ENCODE assay signal across 13 mouse cellular contexts in the genomic region with DNA sequence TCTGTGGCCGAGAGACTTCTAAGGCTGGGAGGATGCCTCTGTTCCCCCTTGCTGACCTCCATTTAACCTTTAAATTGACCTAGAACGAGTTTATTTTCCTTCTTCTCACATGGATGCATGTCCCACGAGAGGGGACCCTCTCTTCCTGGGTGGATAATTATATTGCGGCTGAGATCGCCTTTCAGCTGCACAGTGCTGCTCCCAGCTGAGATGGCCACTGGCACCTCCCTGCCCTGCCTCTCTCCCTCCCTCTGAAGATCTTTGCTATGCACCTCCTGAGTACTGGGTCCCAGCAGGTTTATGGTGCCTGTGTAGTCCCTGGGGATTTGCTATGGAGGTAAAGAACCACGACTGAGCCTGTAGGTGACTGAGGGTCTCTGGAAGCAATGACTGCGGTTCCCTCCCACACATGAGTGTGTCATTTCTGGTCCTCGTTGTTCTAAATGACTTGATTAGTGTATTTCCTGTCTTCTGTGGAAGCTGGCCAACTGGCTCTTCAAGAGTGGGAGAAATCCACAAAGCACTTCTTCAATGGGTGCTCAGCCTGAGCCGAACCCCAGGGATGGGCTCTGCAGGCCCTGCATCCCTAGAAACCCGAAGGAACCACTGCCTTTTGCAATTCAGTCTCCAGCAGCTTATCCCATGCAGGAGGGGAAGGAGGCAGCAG.
A peak's percentile ranks its signal among the peaks of the same experiment; 100 is the strongest.
DNase-seq lines count a peak whose midpoint lies in the region; ATAC-seq lines count a peak whose summit lies in the region.
"Had no signal": no experiment of that assay in that cellular context is flagged by ENCODE, and none has a peak within 500 bp of the region (broad histone marks: within the 10 kb centered on the region; RNA-seq: fewer than 3 reads in every experiment).

No protein-coding gene starts in this region.

- no peaks in the 10 kb centered on the region for H3K27me3 ChIP-seq in intestine, embryonic 14.5 days (replicated peaks; ENCODE audit: control insufficient read depth, insufficient read depth, low read length)
- no peaks in the 10 kb centered on the region for H3K27me3 ChIP-seq in intestine, embryonic 16.5 days (replicated peaks; ENCODE audit: control insufficient read depth, insufficient read depth, low read length)
- no peaks in the 10 kb centered on the region; the same call in 1 of the 2 replicates for H3K27me3 ChIP-seq in midbrain, embryonic 13.5 days
- no peaks in the 10 kb centered on the region; the same call in 1 of the 2 replicates for H3K27me3 ChIP-seq in midbrain, embryonic 11.5 days (ENCODE audit: control insufficient read depth, insufficient read depth, low read length)
- H3K27me3 ChIP-seq: limb, embryonic 12.5 days had no signal

- H3K4me2 ChIP-seq in intestine, embryonic 14.5 days (ENCODE audit: low read length) = peak overlapping the region; percentile 1; the same call in 1 of the 2 replicates
- H3K4me2 ChIP-seq in intestine, embryonic 16.5 days (ENCODE audit: low read depth, low read length) = no peak overlapping the region
- no peak overlapping the region for H3K4me2 ChIP-seq in midbrain, embryonic 13.5 days (replicated peaks)
- no peak overlapping the region for H3K4me2 ChIP-seq in midbrain, embryonic 11.5 days
- H3K4me2 ChIP-seq: limb, embryonic 12.5 days had no signal

- WGBS in intestine, embryonic 14.5 days = 26% methylated on average over 10 of the region's 10 CpGs
- 31% methylated on average over 10 of the region's 10 CpGs for WGBS in intestine, embryonic 16.5 days
- WGBS in midbrain, embryonic 13.5 days = 45% methylated on average over 10 of the region's 10 CpGs
- WGBS in midbrain, embryonic 11.5 days = 43% methylated on average over 10 of the region's 10 CpGs

- no peaks in the 10 kb centered on the region for H3K9me3 ChIP-seq in intestine, embryonic 14.5 days (ENCODE audit: control insufficient read depth, low read length)
- no peaks in the 10 kb centered on the region for H3K9me3 ChIP-seq in intestine, embryonic 16.5 days (ENCODE audit: control insufficient read depth, low read length)
- no peaks in the 10 kb centered on the region for H3K9me3 ChIP-seq in midbrain, embryonic 13.5 days
- H3K9me3 ChIP-seq in midbrain, embryonic 11.5 days (ENCODE audit: control insufficient read depth, low read length) = no peaks in the 10 kb centered on the region
- H3K9me3 ChIP-seq: limb, embryonic 12.5 days had no signal

- H3K4me3 ChIP-seq in intestine, embryonic 14.5 days (ENCODE audit: low read depth, low read length) = no peak overlapping the region
- H3K4me3 ChIP-seq in intestine, embryonic 16.5 days (ENCODE audit: low read length) = no peak overlapping the region
- H3K4me3 ChIP-seq in midbrain, embryonic 13.5 days (replicated peaks) = no peak overlapping the region
- H3K4me3 ChIP-seq in midbrain, embryonic 11.5 days (ENCODE audit: low read depth, low read length) = no peak overlapping the region
- H3K4me3 ChIP-seq: limb, embryonic 12.5 days had no signal

- peak overlapping the region; percentile 47; the same call in 1 of the 2 replicates for H3K27ac ChIP-seq in intestine, embryonic 14.5 days (ENCODE audit: low read depth)
- H3K27ac ChIP-seq in intestine, embryonic 16.5 days (ENCODE audit: low read length) = no peak overlapping the region
- H3K27ac ChIP-seq in midbrain, embryonic 13.5 days = no peak overlapping the region
- H3K27ac ChIP-seq in midbrain, embryonic 11.5 days (ENCODE audit: low read depth, low read length) = no peak overlapping the region
- H3K27ac ChIP-seq: limb, embryonic 12.5 days had no signal

- peak; percentile 54 for DNase-seq in intestine, embryonic 14.5 days (ENCODE audit: low spot score)
- no peak for DNase-seq in midbrain, embryonic 11.5 days (ENCODE audit: low spot score, missing footprints)
- DNase-seq in kidney, postnatal 14 days = peak; percentile 36
- DNase-seq in thymus, postnatal 14 days = no peak
- no peak for DNase-seq in frontal cortex, adult 2 months (ENCODE audit: extremely low spot score in 1 of 2, low spot score in 1 of 2)
- DNase-seq: cerebellum, adult 2 months; layer of hippocampus, postnatal 36 days; spleen, adult 18-20 months; thymus, postnatal 36 days had no signal

- no peak overlapping the region for H3K9ac ChIP-seq in intestine, embryonic 14.5 days (ENCODE audit: low read length)
- no peak overlapping the region for H3K9ac ChIP-seq in intestine, embryonic 16.5 days (ENCODE audit: low read depth, low read length)
- no peak overlapping the region for H3K9ac ChIP-seq in midbrain, embryonic 13.5 days (replicated peaks)
- no peak overlapping the region for H3K9ac ChIP-seq in midbrain, embryonic 11.5 days (ENCODE audit: low read length)
- H3K9ac ChIP-seq: limb, embryonic 12.5 days; liver, postnatal 0 days had no signal

- H3K4me1 ChIP-seq in intestine, embryonic 14.5 days (replicated peaks; ENCODE audit: control insufficient read depth, insufficient read depth, low read length) = peaks cover 10% of the 10 kb centered on the region
- 0 out of 2 replicates have a peak, but pooled peaks cover 3% of the 10 kb centered on the region for H3K4me1 ChIP-seq in intestine, embryonic 16.5 days (ENCODE audit: control insufficient read depth, insufficient read depth, low read length)
- H3K4me1 ChIP-seq in midbrain, embryonic 13.5 days (replicated peaks) = peaks cover 26% of the 10 kb centered on the region
- H3K4me1 ChIP-seq in midbrain, embryonic 11.5 days (ENCODE audit: control insufficient read depth, insufficient read depth, low read length) = peaks cover 4% of the 10 kb centered on the region

- H3K36me3 ChIP-seq in intestine, embryonic 14.5 days (ENCODE audit: control insufficient read depth, insufficient read depth, low read length) = no peaks in the 10 kb centered on the region
- H3K36me3 ChIP-seq in intestine, embryonic 16.5 days (ENCODE audit: control insufficient read depth, insufficient read depth, low read length) = no peaks in the 10 kb centered on the region
- H3K36me3 ChIP-seq in midbrain, embryonic 13.5 days = no peaks in the 10 kb centered on the region
- no peaks in the 10 kb centered on the region for H3K36me3 ChIP-seq in midbrain, embryonic 11.5 days (ENCODE audit: control insufficient read depth, insufficient read depth, low read length)
- H3K36me3 ChIP-seq: limb, embryonic 12.5 days had no signal

- ATAC-seq in intestine, embryonic 14.5 days (replicated peaks; ENCODE audit: low FRiP score, low TSS enrichment, low read depth) = no peak
- ATAC-seq in intestine, embryonic 16.5 days = no peak
- ATAC-seq in midbrain, embryonic 13.5 days = peak; percentile 41; the same call in 1 of the 2 replicates
- ATAC-seq in midbrain, embryonic 11.5 days (ENCODE audit: low FRiP score) = no peak
- ATAC-seq: liver, postnatal 0 days had no signal

Comparison
In these comparisons a context has a peak if more than half of its experiments do, and no peak if none do; other contexts are left out.
1. DNase-seq: peak in intestine, embryonic 14.5 days (single experiment) and kidney, postnatal 14 days (single experiment); none in midbrain, embryonic 11.5 days (single experiment), thymus, postnatal 14 days (single experiment) and frontal cortex, adult 2 months (0 of 2).